Mouse (Mus musculus) embryonic facial prominence, embryonic 12.5 days (tissue): ENCODE measurements around the gene Ltb4r2. TPM values are rescaled to one million over a fixed set of nuclear protein-coding genes. Genes with fewer than 3 reads are reported as not detected.

Experiments
- ATAC-seq: fragments of 200-750 bp; cut with Nextera tagmentation; 2 replicates; pipeline ENCODE4 v1.8.0; 2017; ENCODE audit not compliant: insufficient number of reproducible peaks, insufficient read depth, low FRiP score, low TSS enrichment
- H3K27ac ChIP-seq: fragments of 300-500 bp; sonication (generic); 2 replicates; pipeline ENCODE4 v1.5.1; 2016; ENCODE audit warnings: mild to moderate bottlenecking
- H3K27me3 ChIP-seq: fragments of 300-500 bp; sonication (generic); 2 replicates; pipeline ENCODE4 v1.6.1; 2016; ENCODE audit warnings: mild to moderate bottlenecking, moderate library complexity
- H3K36me3 ChIP-seq: fragments of 300-500 bp; sonication (generic); 2 replicates; pipeline ENCODE4 v1.6.1; 2016; ENCODE audit warnings: mild to moderate bottlenecking
- H3K4me1 ChIP-seq: fragments of 300-500 bp; sonication (generic); 2 replicates; pipeline ENCODE4 v1.6.1; 2016
- H3K4me2 ChIP-seq: fragments of 300-500 bp; sonication (generic); replicated peaks from 2 replicates; pipeline ENCODE4 v1.6.1; 2016; ENCODE audit warnings: mild to moderate bottlenecking, moderate library complexity
- H3K4me3 ChIP-seq: fragments of 300-500 bp; sonication (generic); 2 replicates; pipeline ENCODE4 v1.5.1; 2016; ENCODE audit warnings: mild to moderate bottlenecking
- H3K9ac ChIP-seq: fragments of 300-500 bp; sonication (generic); 2 replicates; pipeline ENCODE4 v1.6.1; 2016; ENCODE audit warnings: mild to moderate bottlenecking, moderate library complexity
- H3K9me3 ChIP-seq: fragments of 300-500 bp; sonication (generic); 2 replicates; pipeline ENCODE4 v1.6.1; 2016; ENCODE audit warnings: mild to moderate bottlenecking, moderate library complexity
- WGBS: fragments of 180-500 bp; shearing (Covaris S2); methylation state at CpG from one replicate; pipeline ENCODE4 v1.1.7; 2016; 5-methylcytosine and 5-hydroxymethylcytosine counted together
- polyA plus RNA-seq: library from polyadenylated mRNA; unstranded; fragments of >200 nt; fragmentation: Nextera tagmentation; extraction: Ambion mirVana; gene quantifications from 2 replicates; pipeline ENCODE4 v1.2.1, GENCODE M21; 2016

Gene Ltb4r2
- 0.55 and 0.60 TPM in 2 replicates for polyA plus RNA-seq

DNA sequence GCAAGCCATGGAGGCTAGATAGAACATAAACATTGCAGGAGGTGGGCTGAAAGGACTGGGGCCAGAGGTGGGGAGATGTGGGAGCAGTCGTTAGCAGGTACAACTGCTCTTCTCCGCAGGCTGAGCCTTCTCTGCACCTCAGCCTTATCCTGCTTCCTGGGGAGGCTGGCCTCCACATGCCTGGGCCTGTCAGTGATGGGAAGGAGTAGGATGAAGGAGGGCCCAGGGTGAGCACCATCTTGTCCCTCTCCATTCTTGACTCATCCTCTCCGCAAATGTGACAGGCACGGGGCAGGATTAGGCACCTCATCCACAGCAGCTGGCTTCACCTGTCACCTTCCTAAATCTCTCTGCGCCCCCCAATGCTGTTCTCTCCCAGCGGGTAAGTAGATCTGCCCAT, at the start of gene Ltb4r2:
TSS of gene Ltb4r2 (plus strand) at position 266 of the 400 bp plus-strand sequence.
- whole genome bisulfite sequencing, result 73% methylated on average over 6 of the region's 6 CpGs
- Histone ChIP-seq H3K4me2 (peak within 1 kb of the TSS; percentile 95), H3K36me3 (peaks cover 5% of the 10 kb centered on the region; the same call in 1 of the 2 replicates), H3K4me1 (0 out of 2 replicates have a peak, but pooled peaks cover 6% of the 10 kb centered on the region), H3K9me3 (no peaks in the 10 kb centered on the region), H3K9ac (peak within 1 kb of the TSS; percentile 67), H3K27ac (no peak within 1 kb of the TSS), H3K4me3 (peak within 1 kb of the TSS; percentile 56), H3K27me3 (peaks cover 35% of the 10 kb centered on the region)
- no peak for ATAC-seq

DNA sequence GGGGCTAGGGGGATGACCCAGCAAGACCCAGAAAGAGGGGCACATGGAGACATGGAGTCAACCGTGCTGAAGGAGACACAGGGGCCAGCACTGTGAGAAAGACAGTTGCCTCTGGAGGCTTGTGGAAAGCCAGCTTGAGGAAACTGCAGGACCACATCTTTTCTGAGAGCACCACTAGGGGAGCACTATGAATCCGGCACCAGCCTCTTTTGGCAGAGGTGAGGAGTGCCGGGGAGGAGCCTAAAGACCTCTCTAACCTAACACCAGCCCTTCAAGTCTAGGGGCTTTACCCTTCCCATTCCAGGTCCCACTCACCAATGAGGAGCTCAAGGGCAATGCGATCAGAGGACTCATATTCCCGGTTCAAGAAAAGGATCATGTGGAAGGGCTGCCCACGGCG, 49.4 kb upstream of the Ltb4r2 start:
- H3K9ac ChIP-seq, result no peak overlapping the region
- 0 out of 2 replicates have a peak, but pooled peaks cover 7% of the 10 kb centered on the region for H3K36me3 ChIP-seq
- H3K27me3 ChIP-seq, result peaks cover 22% of the 10 kb centered on the region
- WGBS, result 74% methylated on average over 7 of the region's 7 CpGs
- H3K9me3 ChIP-seq, result no peaks in the 10 kb centered on the region
- ATAC-seq, result no peak
- H3K4me3 ChIP-seq, result no peak overlapping the region
- no peak overlapping the region for H3K27ac ChIP-seq
- no peak overlapping the region for H3K4me2 ChIP-seq
- H3K4me1 ChIP-seq, result 0 out of 2 replicates have a peak, but pooled peaks cover 6% of the 10 kb centered on the region

DNA sequence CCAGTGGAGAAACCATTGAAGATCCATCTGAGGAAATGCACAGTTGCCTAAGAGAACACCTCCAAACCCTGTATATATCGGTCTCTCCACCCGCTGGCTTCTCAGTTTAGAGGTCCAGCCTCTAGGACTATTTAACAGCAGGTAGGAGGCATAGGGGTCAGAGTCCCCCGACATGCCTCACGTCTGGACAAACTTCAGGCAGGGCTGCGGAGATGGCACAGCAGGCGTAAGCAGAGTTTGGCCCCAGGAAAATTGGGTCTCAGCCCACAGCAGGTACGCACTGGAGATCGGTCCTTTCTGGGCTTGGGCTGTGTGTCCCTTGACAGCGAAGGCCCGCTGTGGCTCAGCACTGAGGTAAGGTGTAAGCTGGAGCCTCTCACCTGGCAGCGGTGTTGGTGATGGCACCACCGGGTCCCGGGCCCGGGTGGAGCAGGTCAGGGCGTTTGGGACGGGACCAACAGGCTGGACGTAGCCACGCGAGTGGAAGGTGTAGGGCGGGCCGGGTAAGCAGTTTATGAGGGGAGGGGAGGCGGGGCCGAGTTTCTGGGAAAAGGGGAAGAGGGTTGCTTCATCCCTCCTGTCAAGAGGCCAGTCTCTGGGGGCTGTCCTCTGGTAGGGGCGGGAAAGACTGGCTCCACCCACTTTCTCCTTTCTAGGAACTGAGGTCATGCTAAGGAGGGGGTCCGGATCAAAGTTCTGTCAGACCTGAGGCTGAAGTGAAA, 48.1 kb upstream of the Ltb4r2 start:
- Histone ChIP-seq H3K27ac (no peak overlapping the region), H3K9me3 (no peaks in the 10 kb centered on the region), H3K27me3 (peaks cover 22% of the 10 kb centered on the region), H3K4me3 (0 out of 2 replicates have a peak overlapping the region, but pooled peaks have one; percentile 1), H3K4me1 (0 out of 2 replicates have a peak, but pooled peaks cover 6% of the 10 kb centered on the region), H3K36me3 (peaks cover 15% of the 10 kb centered on the region; the same call in 1 of the 2 replicates), H3K9ac (peak overlapping the region; percentile 3; the same call in 1 of the 2 replicates), H3K4me2 (peak overlapping the region; percentile 24)
- ATAC-seq, result no peak
- WGBS, result 15% methylated on average over 25 of the region's 25 CpGs

DNA sequence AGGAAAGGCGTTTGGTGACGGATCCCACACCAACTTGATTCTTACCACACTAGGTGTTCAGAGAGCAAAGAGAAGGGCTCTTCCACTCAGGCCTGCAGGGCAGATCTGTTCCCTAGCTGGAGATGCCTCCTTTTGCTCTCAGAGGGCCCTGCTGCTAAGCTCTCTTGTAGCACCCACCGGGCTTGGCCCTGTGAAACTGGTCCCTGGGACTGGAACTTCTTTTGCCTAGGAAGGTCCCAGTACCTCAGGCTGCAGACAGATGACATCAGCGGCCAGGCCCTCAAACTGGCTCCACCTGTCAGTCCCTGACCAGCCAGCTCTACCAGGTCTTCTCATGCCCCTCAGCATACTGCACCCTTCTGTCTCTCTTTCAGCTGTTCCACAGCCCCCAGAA, 47.5 kb upstream of the Ltb4r2 start, which contains the start of gene Tgm1:
TSS of gene Tgm1 (minus strand) at position 198 of the 394 bp plus-strand sequence.
- Histone ChIP-seq H3K27ac (no peak within 1 kb of the TSS), H3K9ac (peak within 1 kb of the TSS; percentile 3; the same call in 1 of the 2 replicates), H3K36me3 (peaks cover 19% of the 10 kb centered on the region; the same call in 1 of the 2 replicates), H3K4me3 (0 out of 2 replicates have a peak within 1 kb of the TSS, but pooled peaks have one; percentile 1), H3K27me3 (peaks cover 22% of the 10 kb centered on the region), H3K4me2 (peak within 1 kb of the TSS; percentile 24), H3K9me3 (no peaks in the 10 kb centered on the region), H3K4me1 (0 out of 2 replicates have a peak, but pooled peaks cover 6% of the 10 kb centered on the region)
- WGBS, result 30% methylated on average over 4 of the region's 4 CpGs
- no peak for ATAC-seq

DNA sequence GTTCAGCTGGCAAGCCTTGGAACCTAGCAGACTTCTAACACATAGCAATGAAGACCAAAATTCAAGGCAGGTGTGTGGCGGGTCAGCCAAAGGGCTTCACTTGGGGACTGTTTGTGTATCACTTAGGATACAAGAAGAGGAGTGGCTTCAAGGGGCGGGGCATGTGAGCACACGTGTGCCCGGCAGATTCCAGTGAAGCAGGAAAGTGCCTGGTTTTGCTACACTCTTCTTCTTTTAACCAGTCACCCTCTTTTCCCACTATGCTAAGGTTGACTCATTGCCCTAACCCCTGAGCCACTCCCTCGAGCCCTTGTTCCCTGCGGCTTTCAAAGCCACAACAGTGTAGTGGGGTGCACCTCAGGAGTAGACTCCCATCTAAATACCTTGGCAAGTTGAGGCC, 46.3 kb upstream of the Ltb4r2 start:
- 35% methylated on average over 6 of the region's 6 CpGs for WGBS
- H3K9me3 ChIP-seq, result no peaks in the 10 kb centered on the region
- ATAC-seq, result no peak

DNA sequence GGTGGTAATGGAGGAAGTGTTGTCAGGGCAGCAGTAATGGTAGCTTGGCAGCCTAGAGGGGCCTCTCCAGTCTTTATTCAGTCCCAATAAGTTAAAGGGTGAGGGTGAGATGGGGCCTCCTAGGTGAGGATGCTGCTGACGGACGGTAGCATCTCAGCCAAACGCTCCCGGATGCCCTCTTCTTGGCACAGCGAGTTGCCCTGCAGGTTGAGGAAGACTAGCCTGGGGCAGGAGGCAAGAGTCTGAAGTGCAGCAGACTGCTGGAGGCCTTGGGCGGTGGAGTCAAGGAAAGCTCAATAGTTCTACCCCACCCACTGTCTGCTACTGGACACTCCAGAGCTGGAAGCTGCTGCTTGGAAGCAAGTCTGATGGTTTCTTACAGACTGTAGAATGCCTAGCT, 45.0 kb upstream of the Ltb4r2 start:
- H3K9ac ChIP-seq, result no peak overlapping the region
- no peak overlapping the region for H3K4me3 ChIP-seq
- H3K9me3 ChIP-seq, result no peaks in the 10 kb centered on the region
- H3K27ac ChIP-seq, result no peak overlapping the region
- 90% methylated on average over 6 of the region's 6 CpGs for WGBS
- 0 out of 2 replicates have a peak, but pooled peaks cover 7% of the 10 kb centered on the region for H3K4me1 ChIP-seq
- no peak overlapping the region for H3K4me2 ChIP-seq
- peaks cover 22% of the 10 kb centered on the region for H3K27me3 ChIP-seq
- no peak for ATAC-seq
- peaks cover 25% of the 10 kb centered on the region; the same call in 1 of the 2 replicates for H3K36me3 ChIP-seq

More for the DNA sequence above, 46.3 kb upstream of the Ltb4r2 start:
- Histone ChIP-seq H3K4me1 (0 out of 2 replicates have a peak, but pooled peaks cover 6% of the 10 kb centered on the region), H3K27me3 (peaks cover 22% of the 10 kb centered on the region), H3K9ac (no peak overlapping the region), H3K4me2 (no peak overlapping the region), H3K27ac (no peak overlapping the region), H3K36me3 (peaks cover 25% of the 10 kb centered on the region; the same call in 1 of the 2 replicates), H3K4me3 (no peak overlapping the region)

DNA sequence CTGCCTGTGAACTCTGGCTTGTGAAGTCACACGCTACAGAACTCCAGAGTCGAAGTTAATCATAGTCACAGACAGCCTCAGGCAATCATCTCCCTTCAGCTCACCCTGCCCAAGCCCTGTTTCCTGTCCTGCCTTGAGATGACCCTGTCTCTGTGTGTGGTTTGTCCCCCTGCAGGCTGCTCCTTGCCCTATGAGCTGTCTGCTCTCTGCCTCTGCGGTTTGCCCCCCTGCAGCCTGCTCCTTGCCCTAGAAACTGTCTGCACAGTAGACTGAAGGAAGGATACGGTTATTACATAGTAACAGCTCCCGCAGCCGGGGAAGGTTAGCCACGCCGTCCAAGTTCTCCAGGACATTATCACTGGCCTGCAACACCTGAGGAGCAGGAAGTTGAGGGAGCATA, 44.3 kb upstream of the Ltb4r2 start:
- ATAC-seq, result no peak
- no peak overlapping the region for H3K27ac ChIP-seq
- H3K27me3 ChIP-seq, result peaks cover 22% of the 10 kb centered on the region
- 46% methylated on average over 8 of the region's 8 CpGs for WGBS
- 0 out of 2 replicates have a peak, but pooled peaks cover 10% of the 10 kb centered on the region for H3K4me1 ChIP-seq
- H3K4me2 ChIP-seq, result no peak overlapping the region
- H3K4me3 ChIP-seq, result no peak overlapping the region
- no peak overlapping the region for H3K9ac ChIP-seq
- H3K9me3 ChIP-seq, result no peaks in the 10 kb centered on the region
- H3K36me3 ChIP-seq, result peaks cover 25% of the 10 kb centered on the region; the same call in 1 of the 2 replicates

DNA sequence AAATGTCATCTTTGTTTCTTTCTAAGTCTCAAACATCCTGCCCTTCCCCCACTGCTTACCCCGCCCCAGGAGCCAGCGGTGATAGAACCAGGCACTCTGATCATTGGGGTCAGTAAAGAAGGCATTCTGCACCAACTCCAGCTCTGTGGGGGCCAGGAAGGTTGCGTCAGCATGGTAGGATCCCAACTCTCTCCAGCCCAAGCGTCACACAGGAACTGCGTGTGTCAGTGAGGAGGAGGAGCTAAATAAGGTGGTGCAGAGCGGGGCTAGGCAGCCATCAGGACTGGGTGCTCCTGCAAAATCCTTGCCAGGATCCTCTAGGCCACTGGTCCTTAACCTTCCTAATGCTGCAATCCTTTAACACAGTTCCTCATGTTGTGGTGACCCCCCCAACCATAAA, 41.5 kb upstream of the Ltb4r2 start:
- Histone ChIP-seq H3K27ac (no peak overlapping the region), H3K9me3 (no peaks in the 10 kb centered on the region), H3K4me3 (no peak overlapping the region), H3K27me3 (no peaks in the 10 kb centered on the region), H3K36me3 (peaks cover 25% of the 10 kb centered on the region; the same call in 1 of the 2 replicates), H3K4me2 (no peak overlapping the region), H3K4me1 (0 out of 2 replicates have a peak, but pooled peaks cover 4% of the 10 kb centered on the region), H3K9ac (no peak overlapping the region)
- WGBS, result 88% methylated on average over 6 of the region's 6 CpGs
- ATAC-seq, result no peak

DNA sequence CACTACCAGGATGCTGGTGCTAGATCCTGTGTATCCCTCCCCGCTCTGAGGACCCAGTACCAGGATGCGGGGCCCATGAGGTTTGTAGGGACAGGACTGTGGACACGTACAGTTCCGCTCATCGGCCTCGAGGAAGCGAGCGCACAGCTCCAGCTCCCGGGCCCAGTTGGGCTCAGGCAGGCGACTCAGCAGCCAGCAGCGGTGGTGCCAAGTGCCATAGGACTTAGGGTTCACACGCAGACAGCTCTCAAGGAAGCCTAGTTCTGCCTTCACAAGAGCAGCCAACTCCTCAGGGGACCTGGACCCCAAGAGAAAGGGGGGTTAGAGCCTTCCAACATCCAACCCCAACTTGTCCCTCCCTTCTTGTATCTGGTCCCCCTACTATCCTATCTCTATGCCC, 40.6 kb upstream of the Ltb4r2 start:
- H3K4me2 ChIP-seq, result no peak overlapping the region
- H3K27ac ChIP-seq, result no peak overlapping the region
- 95% methylated on average over 12 of the region's 12 CpGs for WGBS
- no peak overlapping the region for H3K4me3 ChIP-seq
- no peak for ATAC-seq
- peak overlapping the region; percentile 64 for H3K9ac ChIP-seq
- H3K36me3 ChIP-seq, result peaks cover 25% of the 10 kb centered on the region; the same call in 1 of the 2 replicates
- no peaks in the 10 kb centered on the region for H3K27me3 ChIP-seq
- 0 out of 2 replicates have a peak, but pooled peaks cover 4% of the 10 kb centered on the region for H3K4me1 ChIP-seq
- H3K9me3 ChIP-seq, result no peaks in the 10 kb centered on the region

DNA sequence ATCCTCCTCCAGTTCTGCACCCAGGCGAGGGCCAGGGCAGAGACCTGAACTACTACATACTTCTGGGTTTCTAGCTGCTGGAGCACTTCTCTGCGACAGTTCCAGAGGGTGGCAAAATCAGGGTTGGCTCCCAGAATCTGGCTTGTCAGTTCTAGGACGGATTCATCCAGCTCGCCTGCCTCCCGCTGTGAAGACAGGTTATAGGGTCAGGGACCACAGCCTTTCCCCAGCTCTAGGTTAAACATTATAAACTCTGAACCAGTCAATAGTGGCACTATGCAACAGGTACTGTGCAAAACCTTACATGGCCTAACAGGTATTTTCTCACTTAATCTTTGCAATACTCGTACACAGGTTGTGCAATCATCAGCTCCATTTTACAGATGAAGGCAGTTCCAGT, 40.2 kb upstream of the Ltb4r2 start:
- 0 out of 2 replicates have a peak, but pooled peaks cover 4% of the 10 kb centered on the region for H3K4me1 ChIP-seq
- H3K4me2 ChIP-seq, result peak overlapping the region; percentile 66
- H3K27ac ChIP-seq, result no peak overlapping the region
- H3K27me3 ChIP-seq, result no peaks in the 10 kb centered on the region
- H3K4me3 ChIP-seq, result peak overlapping the region; percentile 66
- ATAC-seq, result no peak
- peaks cover 24% of the 10 kb centered on the region; the same call in 1 of the 2 replicates for H3K36me3 ChIP-seq
- peak overlapping the region; percentile 64; the same call in 1 of the 2 replicates for H3K9ac ChIP-seq
- 75% methylated on average over 6 of the region's 6 CpGs for WGBS
- H3K9me3 ChIP-seq, result no peaks in the 10 kb centered on the region

DNA sequence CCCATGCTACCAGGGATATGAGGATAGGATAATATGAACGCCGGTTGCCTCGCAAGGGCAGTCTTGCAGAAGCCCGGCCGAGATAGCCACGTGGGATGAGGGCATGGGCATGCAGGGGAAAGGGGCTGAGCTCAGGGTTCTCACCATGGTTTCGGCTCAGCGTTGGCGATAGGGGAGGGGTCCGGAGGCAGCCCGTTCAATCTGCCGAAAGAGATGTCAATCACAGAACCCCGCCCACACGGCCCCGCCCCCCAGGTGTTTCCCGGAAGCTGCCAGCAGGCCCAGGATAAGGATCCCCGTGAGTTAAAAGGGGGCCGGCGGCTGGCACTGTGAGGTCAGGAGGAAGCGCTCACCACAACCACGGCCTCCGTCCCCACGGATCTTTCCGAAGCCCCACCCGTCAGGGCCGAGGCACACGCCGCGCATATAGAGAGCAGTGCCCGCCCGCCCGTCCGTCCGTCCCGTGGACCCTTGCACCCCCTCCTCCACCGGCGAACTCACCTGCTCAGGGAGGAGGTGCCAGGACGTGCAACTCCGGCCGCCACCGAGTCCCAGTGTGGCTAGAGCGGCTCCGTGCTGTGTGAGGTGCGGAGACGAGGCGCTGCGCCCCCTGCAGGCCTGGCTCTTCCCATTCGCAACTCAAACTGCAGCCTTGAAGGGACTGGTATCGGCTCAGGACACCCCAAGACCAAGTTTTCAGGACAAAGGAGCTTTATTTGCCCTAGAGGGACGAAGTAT, 39.4 kb upstream of the Ltb4r2 start, which contains the start of gene Rabggta:
TSS of gene Rabggta (minus strand) at position 564 of the 738 bp plus-strand sequence.
- Histone ChIP-seq H3K27me3 (no peaks in the 10 kb centered on the region), H3K4me1 (0 out of 2 replicates have a peak, but pooled peaks cover 4% of the 10 kb centered on the region), H3K27ac (peak within 1 kb of the TSS; percentile 73), H3K4me3 (peak within 1 kb of the TSS; percentile 66), H3K9me3 (no peaks in the 10 kb centered on the region), H3K9ac (peak within 1 kb of the TSS; percentile 64), H3K4me2 (peak within 1 kb of the TSS; percentile 66), H3K36me3 (peaks cover 17% of the 10 kb centered on the region; the same call in 1 of the 2 replicates)
- peak; percentile 95 for ATAC-seq
- under 1% methylated on average over 50 of the region's 50 CpGs for WGBS
